Mouse (Mus musculus) adrenal gland, postnatal 25 days (tissue): ENCODE data around the gene Marveld3. TPM values are rescaled to one million over a fixed set of nuclear protein-coding genes. Genes with fewer than 3 reads are reported as not detected.

Experiments
- DNase-seq: peaks from one replicate; pipeline ENCODE4 v3.0.0; 2021; ENCODE audit warnings: mixed read lengths
- long read RNA-seq: library from polyadenylated mRNA; stranded (forward); transcript quantifications from one replicate; pipeline ENCODE4 v2.0.0, GENCODE M21; 2021
- total RNA-seq: library from RNA; stranded (reverse); gene quantifications from 2 replicates; pipeline ENCODE4 v1.2.3, GENCODE M21; 2021

Gene Marveld3
- not detected in 2 replicates for total RNA-seq
- long read RNA-seq, result 0 reads

DNA sequence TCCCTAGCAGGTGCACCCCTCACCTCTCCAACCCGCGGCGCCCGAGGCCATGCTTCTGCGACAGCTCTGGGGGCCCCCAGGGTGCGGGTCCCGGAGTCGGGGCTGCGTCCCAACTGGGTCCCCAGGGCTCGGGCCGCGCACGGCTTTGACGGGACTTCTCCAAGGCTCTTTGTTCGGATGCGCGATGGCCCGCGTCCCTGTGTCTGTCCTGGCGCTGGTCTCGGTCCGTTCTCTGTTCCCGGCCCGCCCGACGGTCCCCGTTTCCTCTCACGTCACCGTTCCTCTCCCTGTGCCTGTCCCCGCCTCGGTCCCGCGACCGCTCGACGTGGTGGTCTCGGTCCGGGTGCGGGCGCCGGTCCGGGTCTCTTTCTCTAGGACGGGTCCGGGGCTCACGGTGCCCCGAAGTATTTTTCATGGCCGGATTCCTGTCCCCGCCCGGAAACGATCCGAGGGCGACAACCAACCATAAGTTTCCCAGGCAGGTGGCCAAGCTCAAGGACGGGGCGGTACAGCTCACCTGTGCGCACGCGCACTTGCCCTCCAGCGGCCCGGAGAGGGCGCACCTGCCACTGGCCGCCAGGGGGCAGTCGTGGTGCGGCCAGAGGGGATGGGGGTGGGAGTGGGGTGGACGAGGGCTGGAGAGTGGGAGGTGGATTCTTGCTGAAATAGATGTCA is at the start of gene Marveld3:
Marveld3 (minus strand) TSS at position 511 of the 675 bp plus-strand sequence.
- DNase-seq, result peak; percentile 36

DNA sequence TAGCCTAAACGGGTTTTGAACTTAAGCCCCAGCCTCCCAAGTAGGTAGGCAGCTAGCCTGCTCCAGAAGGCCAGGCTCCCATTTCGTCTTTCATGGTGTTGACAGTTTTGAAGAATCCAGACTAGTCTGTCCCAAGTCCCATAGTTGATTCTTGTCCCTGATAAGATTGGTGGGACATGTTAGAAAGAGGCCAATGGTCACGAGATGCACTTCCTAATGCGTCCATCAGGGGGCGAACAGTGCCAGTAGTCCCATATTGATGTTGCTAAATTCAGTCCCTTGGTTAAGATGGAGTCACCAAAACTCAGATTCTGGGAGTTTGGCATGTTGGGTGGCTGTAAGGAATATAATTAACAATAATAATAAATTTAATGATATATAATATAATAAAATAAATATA is 48.9 kb upstream of the Marveld3 start:
- peak; percentile 55 for DNase-seq

DNA sequence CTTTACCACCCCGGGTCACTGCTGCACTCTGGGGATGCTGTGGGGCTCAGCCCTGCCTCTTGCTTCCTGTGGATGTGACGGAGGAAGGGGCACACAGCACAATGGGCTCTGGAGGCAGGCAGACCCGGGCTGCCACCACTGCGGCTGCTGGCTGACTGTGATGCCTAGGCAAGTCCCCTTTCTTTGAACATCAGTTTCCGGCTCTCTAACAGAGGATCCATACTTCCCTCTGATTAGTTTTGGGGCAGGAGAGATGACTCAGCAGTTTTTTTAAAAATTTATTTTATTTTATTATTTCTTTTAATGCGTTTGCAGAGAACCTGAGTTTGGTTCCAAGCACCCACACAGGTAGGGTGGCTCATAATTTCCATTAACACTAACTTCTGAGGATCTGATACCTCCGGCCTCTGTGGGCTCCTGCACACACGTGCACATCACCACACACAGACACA is 47.0 kb upstream of the Marveld3 start:
- no peak for DNase-seq

DNA sequence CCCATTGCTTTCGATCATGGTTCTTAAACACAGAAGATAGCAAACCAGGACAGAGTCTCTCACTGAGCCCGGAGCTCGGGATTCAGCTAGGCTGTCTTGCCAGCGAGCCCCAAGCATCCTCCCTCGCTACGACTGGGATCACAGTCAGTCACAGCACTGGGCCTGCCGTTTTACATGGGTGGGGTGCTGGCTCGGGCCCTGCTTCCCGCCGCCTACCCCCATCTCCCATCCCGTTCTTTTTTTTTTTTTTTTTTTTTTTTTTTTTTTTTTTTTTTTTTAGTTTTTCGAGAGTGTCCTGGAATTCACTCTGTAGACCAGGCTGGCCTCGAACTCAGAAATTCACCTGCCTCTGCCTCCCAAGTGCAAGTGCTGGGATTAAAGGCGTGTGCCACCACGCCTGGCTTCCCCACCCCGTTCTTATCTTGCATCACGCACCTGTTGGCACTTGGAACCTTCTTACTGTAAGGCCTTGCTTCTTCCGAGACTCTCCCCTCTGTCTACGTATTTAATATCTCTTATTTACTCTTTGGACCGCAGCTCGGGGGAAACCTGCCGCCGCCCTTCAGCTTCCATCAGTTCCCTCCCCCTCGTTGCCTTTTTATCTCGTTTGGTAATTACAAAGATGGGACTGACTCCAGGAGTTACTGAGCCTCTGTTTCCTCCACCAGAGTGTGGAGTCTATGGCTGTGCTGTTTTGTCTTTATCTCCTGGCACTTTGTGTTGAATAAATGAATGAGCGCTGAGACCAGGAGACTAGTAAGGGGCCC is 46.4 kb upstream of the Marveld3 start:
- no peak for DNase-seq

DNA sequence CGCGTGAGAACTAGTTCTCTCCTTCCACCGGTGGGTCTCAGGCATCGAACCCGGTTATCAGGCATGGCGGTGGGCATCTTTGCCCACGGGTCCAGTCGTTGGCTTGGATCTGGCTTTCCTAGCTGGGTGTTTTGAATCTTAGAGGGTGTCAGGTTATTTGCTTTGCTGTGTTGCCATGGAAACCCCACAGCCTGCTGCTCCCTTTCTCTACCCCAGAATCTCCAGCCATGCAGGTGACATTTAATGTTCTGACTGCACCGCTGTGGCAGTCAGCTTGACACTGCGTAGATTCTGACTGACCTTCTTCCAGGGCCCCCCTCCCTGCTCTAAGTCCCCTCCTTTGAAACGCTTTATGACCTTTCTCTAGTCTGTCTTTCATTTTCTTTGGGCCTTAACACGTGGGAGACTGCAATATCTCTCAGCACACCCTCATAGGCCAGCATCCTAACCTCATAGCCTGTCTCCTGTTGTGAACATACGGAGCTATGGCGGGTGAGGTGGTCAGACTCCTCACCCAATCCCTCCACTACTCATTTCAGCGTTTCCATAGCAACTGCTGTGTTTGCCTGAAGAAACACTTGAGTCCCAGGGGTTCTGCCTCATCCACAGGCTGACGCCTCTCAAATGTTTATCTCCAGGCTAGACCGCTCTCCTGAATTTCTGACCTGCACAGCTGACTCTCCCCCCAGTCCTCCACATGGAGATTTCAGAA is 44.5 kb upstream of the Marveld3 start:
- DNase-seq, result no peak

GRCm38 (mm10) chr8:110004300-110004699 is 42.3 kb upstream of the Marveld3 start:
- no peak for DNase-seq

GRCm38 (mm10) chr8:110002953-110003352 is 41.0 kb upstream of the Marveld3 start:
- DNase-seq, result peak; percentile 47

DNA sequence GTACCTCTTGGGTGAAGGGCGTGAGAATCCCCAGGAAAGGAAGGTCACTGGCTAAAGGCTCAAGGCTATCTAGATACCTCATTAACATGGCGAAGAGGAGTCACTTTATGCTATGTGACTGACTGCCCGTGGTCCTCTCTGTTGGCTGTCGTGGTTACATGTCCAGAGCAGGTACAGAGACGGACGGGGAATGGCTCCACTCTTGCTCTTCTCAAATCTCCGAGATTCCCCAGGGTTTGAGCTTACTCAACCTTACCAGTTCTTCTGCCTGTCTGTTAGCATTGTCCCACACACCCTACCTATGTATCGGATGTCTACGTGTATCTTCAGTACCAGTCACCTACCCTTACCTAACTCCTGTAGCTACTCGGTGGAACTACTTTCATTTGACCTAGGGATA is 38.0 kb upstream of the Marveld3 start:
- DNase-seq, result no peak

DNA sequence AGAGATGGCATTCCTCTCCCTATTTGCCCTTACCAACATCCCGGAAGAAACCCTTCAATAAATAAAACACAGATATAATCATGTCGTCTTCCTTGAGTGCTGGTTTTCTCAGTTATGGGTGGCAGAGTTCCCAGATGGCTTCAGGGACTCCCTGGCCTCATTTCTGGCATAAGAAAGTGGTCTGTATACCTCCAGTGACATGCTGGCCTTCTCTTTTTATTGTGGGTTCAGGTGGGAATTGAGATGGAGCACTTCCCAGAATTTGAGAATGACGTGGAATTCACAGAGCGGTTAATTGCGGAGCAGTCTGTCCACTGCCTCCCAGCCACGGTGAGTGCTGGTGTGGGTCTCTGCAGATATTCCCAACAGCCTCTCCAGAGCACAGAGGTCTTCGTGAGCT is 36.1 kb upstream of the Marveld3 start:
- no peak for DNase-seq

DNA sequence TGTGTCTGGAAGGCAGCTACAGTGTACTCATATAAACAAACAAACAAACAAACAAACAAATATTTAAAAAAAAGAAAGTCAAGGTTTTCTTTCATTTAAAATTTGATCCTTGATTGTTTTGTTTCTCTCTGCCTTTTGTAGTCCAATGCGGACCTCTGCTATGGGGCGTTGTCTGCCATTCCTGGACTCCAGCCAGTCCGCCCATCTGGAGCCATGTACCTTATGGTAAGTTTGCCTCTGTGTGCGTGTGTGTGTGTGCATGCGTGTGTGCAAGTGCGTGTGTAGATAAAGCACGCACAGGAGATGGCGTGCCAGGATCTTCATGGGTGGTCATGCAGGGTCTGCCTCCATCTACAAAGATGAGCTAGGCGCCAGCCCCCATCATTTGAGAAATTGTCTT is 35.4 kb upstream of the Marveld3 start:
- no peak for DNase-seq

- DNase-seq, result no peak
Measured at GRCm38 (mm10) chr8:109992951-109993350, 30.9 kb upstream of the Marveld3 start.

- DNase-seq, result no peak
Measured at GRCm38 (mm10) chr8:109992166-109992565, 30.2 kb upstream of the Marveld3 start.

GRCm38 (mm10) chr8:109990224-109990623 is 28.2 kb upstream of the Marveld3 start, which contains the start of gene Tat:
TSS of gene Tat (plus strand) at chr8:109990437.
- DNase-seq, result no peak

DNA sequence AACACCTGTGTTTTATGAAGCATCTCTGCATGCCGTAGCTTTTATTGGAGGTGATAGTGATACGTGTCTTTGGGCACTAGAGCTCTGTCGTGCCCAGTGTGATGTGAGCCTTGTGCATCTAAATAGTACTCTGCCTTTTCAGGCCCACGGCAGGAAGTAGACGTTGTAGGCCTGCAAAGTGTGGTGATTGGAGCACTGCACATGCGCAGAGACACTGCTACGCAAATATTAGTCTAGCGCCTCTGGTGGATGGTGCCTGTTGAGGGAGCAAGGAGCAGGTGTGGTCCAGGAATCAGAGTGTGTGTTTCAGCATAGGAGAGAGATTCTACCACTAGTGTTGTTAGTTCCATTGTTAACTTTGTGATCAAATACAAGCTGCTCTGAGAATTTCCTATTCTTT is 27.1 kb upstream of the Marveld3 start:
- DNase-seq, result no peak

- DNase-seq, result no peak
Measured at GRCm38 (mm10) chr8:109987776-109988175, 25.8 kb upstream of the Marveld3 start.

DNA sequence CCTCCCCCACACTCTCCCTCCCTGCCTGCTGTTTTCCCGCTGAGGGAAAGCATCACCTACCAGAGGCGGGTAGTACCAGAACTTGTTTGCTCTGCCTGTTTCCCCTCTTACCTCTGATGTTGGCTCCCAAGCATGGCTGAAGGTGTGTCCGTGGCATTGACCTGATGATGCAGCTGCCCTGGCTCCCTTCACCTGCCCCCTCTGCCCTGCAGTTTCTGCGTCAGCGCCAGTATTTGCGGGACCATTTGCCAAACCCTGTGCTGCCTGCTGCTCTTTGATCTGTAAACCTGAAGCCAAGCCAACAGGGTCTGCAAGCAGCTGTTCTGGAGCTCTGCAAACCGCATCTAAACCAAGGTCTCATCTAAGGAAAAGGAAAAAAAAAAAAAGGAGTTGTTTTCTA is 24.4 kb upstream of the Marveld3 start:
- DNase-seq, result no peak

DNA sequence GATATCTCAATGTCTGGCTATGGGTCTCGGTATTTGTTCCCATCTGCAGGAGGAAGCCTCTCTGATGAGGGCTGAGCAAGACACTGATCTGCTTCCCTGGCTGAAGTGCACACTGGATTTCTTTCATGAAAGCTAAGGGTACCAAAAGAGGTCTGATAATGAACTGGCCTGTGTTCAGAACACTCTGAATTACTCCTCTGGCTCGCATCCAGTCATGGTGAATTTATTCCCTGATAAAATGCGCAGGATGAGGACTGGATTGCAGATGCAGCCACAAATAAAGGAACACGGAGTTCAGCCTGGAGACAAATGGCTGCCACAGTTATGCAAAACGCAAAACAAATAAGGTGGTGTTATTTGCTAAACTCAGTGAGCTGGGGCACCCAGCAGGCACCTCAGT is 21.9 kb upstream of the Marveld3 start:
- no peak for DNase-seq

DNA sequence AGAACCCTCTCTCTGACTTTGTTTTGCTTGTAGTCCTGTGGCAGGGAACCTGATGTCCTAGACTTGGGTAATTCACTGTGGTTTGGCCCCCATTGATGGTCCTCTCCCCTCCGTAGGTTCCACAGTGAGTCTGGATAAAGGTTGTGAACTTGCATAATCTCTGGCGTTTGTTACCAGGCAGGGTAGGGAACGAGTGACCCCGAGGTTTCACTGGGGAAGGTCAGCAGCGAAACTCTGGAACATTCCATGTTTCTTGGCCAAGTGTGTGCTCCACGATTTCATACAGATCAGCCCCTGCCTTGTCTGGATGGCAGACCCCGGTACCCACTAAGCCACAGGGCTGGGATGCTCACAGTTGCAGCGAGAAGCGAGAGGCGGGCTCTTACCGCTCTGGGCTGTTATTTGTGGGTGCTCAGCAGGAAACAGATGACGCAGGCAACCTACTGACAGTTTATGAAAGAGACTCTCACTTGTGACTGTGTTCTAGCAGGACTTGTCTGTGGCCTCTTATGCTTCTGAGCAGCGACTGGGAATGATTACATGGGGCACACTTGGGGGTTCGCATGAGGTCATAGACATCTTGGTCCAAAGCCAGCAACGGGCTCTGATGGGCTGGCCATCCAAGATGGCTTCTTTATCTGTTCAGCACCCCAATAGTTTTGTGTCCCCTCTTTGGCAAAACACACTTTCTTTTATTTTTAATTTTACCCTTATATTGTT is 20.5 kb upstream of the Marveld3 start:
- DNase-seq, result no peak

DNA sequence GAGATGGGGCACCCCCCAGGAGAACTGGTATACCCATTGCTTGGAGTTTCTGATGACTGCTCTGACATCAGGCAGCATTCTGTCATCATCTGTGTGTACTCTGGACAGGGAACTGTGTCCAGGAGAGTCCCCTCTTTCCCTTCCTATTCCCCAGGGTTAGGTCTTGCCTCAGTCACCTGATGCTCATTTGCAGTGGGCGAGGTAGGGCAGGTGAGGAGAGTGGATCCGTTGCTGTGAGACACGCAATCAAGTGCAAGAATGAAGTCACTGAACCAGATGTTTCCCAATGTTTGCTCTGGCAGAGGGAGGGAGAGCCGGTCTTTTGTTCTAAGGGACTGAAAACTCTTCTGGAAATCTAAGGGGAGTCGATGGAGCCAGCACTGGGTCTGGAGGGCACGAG is 17.3 kb upstream of the Marveld3 start:
- DNase-seq, result no peak

DNA sequence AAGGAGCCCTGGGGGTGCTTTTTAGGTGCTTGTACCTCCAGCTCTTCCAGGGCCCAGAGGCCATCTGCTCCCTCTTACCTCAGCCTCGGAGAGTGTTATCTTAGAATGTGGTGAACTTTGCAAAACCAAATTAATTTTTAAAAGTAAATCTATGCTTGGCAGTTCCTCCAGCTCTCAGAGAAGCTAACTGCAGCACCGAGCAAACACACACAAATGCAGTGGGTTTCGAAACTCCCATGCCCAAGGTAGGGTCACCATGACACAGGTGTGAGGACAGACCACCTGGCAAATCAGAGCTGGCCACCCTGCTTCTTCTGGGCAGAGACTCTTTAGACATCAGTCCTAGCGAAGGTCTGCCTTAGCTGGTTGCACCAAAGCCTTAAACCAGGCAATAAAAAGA is 10.9 kb upstream of the Marveld3 start:
- no peak for DNase-seq

- no peak for DNase-seq
Measured at GRCm38 (mm10) chr8:109970323-109970722, 8.3 kb upstream of the Marveld3 start.

GRCm38 (mm10) chr8:109968837-109969236 is 6.8 kb upstream of the Marveld3 start:
- DNase-seq, result no peak
